Mouse (Mus musculus) CH12.LX (cell line): Measurements from ENCODE around the gene Celsr3. TPM values are rescaled to one million over a fixed set of nuclear protein-coding genes. Genes with fewer than 3 reads are reported as not detected.

ENCODE experiments used
- DNase-seq: peaks from one replicate; pipeline ENCODE4 v3.0.0-alpha.2; 2013; ENCODE audit errors: extremely low read depth
- H3K27ac ChIP-seq: 2 replicates; pipeline ENCODE4 v1.5.1; 2012; ENCODE audit warnings: low read depth, mild to moderate bottlenecking, control low read depth, moderate library complexity; ENCODE audit not compliant: insufficient read depth
- H3K27me3 ChIP-seq: replicated peaks from 2 replicates; pipeline ENCODE3; 2012; ENCODE audit warnings: inconsistent platforms
- H3K36me3 ChIP-seq, 2 experiments: replicated peaks in 1 of 2; 2 replicates each; pipeline versions ENCODE3 to v1.6.1; 2012; ENCODE audit warnings: inconsistent platforms in 1 of 2, low read length in 1 of 2, mild to moderate bottlenecking in 1 of 2, mixed read lengths in 1 of 2, moderate library complexity in 1 of 2; ENCODE audit not compliant: control insufficient read depth in 1 of 2, insufficient read depth in 1 of 2
- H3K4me1 ChIP-seq, 2 experiments: 2 replicates each; pipeline ENCODE4 v1.6.1; 2012; ENCODE audit warnings: inconsistent platforms in 1 of 2, moderate library complexity in 1 of 2; ENCODE audit not compliant: insufficient read depth in 2 of 2, control insufficient read depth in 1 of 2
- H3K4me2 ChIP-seq: 2 replicates; pipeline ENCODE4 v1.6.1; 2012; ENCODE audit warnings: low read depth, mild to moderate bottlenecking, control low read depth; ENCODE audit not compliant: poor library complexity, insufficient read depth, severe bottlenecking
- H3K4me3 ChIP-seq, 3 experiments: fragments of 150-350 bp in 1 of 3; sonication (generic) in 1 of 3; replicated peaks in 1 of 3; 2 replicates each; pipeline versions ENCODE3 to v1.5.1; 2011 to 2012; ENCODE audit warnings: low read depth in 2 of 3, low read length in 2 of 3, mild to moderate bottlenecking in 2 of 3, moderate library complexity in 2 of 3, control low read depth in 1 of 3, improper control_type of control experiment in 1 of 3, inconsistent platforms in 1 of 3, mixed read lengths in 1 of 3; ENCODE audit not compliant: poor library complexity in 1 of 3
- H3K79me2 ChIP-seq: replicated peaks from 2 replicates; pipeline ENCODE4 v1.6.1; 2012; ENCODE audit warnings: mild to moderate bottlenecking, moderate library complexity; ENCODE audit not compliant: control insufficient read depth, poor library complexity, insufficient read depth, severe bottlenecking; ENCODE audit errors: extremely low read depth
- H3K9ac ChIP-seq: 2 replicates; pipeline ENCODE4 v1.6.1; 2012; ENCODE audit warnings: low read depth, mild to moderate bottlenecking, control low read depth, moderate library complexity; ENCODE audit not compliant: insufficient read depth
- H3K9me3 ChIP-seq: replicated peaks from 2 replicates; pipeline ENCODE3; 2012; ENCODE audit warnings: low read length, inconsistent platforms, mixed read lengths
- CHD1 ChIP-seq: IDR thresholded peaks from 2 replicates; pipeline ENCODE4 v1.6.1; 2012; ENCODE audit warnings: low read depth, low read length, improper control_type of control experiment, inconsistent platforms
- CHD2 ChIP-seq: IDR thresholded peaks from 2 replicates; pipeline ENCODE4 v1.6.1; 2011; ENCODE audit warnings: low read length, improper control_type of control experiment
- CTCF ChIP-seq, 2 experiments: IDR thresholded peaks in 1 of 2; conservative IDR thresholded peaks in 1 of 2; 2 replicates each; pipeline ENCODE4 v1.5.1; 2011 to 2012; ENCODE audit warnings: low read depth in 2 of 2, low read length in 2 of 2, improper control_type of control experiment in 1 of 2, inconsistent platforms in 1 of 2, mild to moderate bottlenecking in 1 of 2, moderate library complexity in 1 of 2
- E2F4 ChIP-seq: IDR thresholded peaks from 2 replicates; pipeline ENCODE4 v1.6.1; 2011; ENCODE audit warnings: low read depth, low read length, improper control_type of control experiment; ENCODE audit not compliant: insufficient replicate concordance
- EP300 ChIP-seq: IDR thresholded peaks from 2 replicates; pipeline ENCODE4 v1.6.1; 2011; ENCODE audit warnings: low read length, improper control_type of control experiment
- GABPA ChIP-seq: IDR thresholded peaks from 2 replicates; pipeline ENCODE4 v1.6.1; 2012; ENCODE audit warnings: low read depth, low read length, improper control_type of control experiment, inconsistent platforms; ENCODE audit not compliant: insufficient replicate concordance
- IRF4 ChIP-seq: IDR thresholded peaks from 2 replicates; pipeline ENCODE4 v1.6.1; 2014; ENCODE audit warnings: low read depth, mild to moderate bottlenecking, inconsistent platforms, low read length, improper control_type of control experiment
- MAFK ChIP-seq: IDR thresholded peaks from 2 replicates; pipeline ENCODE4 v1.6.1; 2011; ENCODE audit warnings: low read length, improper control_type of control experiment; ENCODE audit not compliant: insufficient replicate concordance
- MAZ ChIP-seq: IDR thresholded peaks from 2 replicates; pipeline ENCODE4 v1.6.1; 2012; ENCODE audit warnings: low read depth, mild to moderate bottlenecking, inconsistent platforms, low read length, improper control_type of control experiment, moderate library complexity
- MEF2A ChIP-seq: IDR thresholded peaks from 2 replicates; pipeline ENCODE4 v1.6.1; 2014; ENCODE audit warnings: low read depth, mild to moderate bottlenecking, inconsistent platforms, low read length, improper control_type of control experiment, borderline replicate concordance
- MYC ChIP-seq: IDR thresholded peaks from 2 replicates; pipeline ENCODE4 v1.6.1; 2011; ENCODE audit warnings: low read depth, mild to moderate bottlenecking, improper control_type of control experiment, low read length
- NRF1 ChIP-seq: IDR thresholded peaks from 2 replicates; pipeline ENCODE4 v1.6.1; 2014; ENCODE audit warnings: low read depth, mild to moderate bottlenecking, inconsistent platforms, low read length, improper control_type of control experiment, moderate library complexity
- POLR2A ChIP-seq: IDR thresholded peaks from 2 replicates; pipeline ENCODE4 v1.6.1; 2011; ENCODE audit warnings: low read depth, mild to moderate bottlenecking, improper control_type of control experiment, low read length
- POLR2AphosphoS2 ChIP-seq: IDR thresholded peaks from 2 replicates; pipeline ENCODE4 v1.6.1; 2011; ENCODE audit warnings: low read depth, low read length, improper control_type of control experiment
- RAD21 ChIP-seq: IDR thresholded peaks from 2 replicates; pipeline ENCODE4 v1.6.1; 2011; ENCODE audit warnings: low read depth, mild to moderate bottlenecking, low read length, improper control_type of control experiment, moderate library complexity
- SMC3 ChIP-seq: IDR thresholded peaks from 2 replicates; pipeline ENCODE4 v1.6.1; 2011; ENCODE audit warnings: low read depth, low read length, improper control_type of control experiment
- TBP ChIP-seq: conservative IDR thresholded peaks from 2 replicates; pipeline ENCODE4 v1.6.1; 2011; ENCODE audit warnings: low read depth, low read length, improper control_type of control experiment
- TCF12 ChIP-seq: IDR thresholded peaks from 2 replicates; pipeline ENCODE4 v1.6.1; 2014; ENCODE audit warnings: low read depth, mild to moderate bottlenecking, inconsistent platforms, low read length, improper control_type of control experiment
- USF2 ChIP-seq: conservative IDR thresholded peaks from 2 replicates; pipeline ENCODE4 v1.6.1; 2011; ENCODE audit warnings: low read depth, low read length, improper control_type of control experiment
- ZC3H11A ChIP-seq: IDR thresholded peaks from 2 replicates; pipeline ENCODE4 v1.6.1; 2012; ENCODE audit warnings: low read depth, mild to moderate bottlenecking, inconsistent platforms, low read length, improper control_type of control experiment
- ZKSCAN1 ChIP-seq: IDR thresholded peaks from 2 replicates; pipeline ENCODE4 v1.6.1; 2012; ENCODE audit warnings: low read depth, inconsistent platforms, low read length, improper control_type of control experiment, borderline replicate concordance
- ZMIZ1 ChIP-seq: IDR thresholded peaks from 2 replicates; pipeline ENCODE4 v1.6.1; 2012; ENCODE audit warnings: low read depth, mild to moderate bottlenecking, inconsistent platforms, low read length, improper control_type of control experiment
- ZNF384 ChIP-seq: IDR thresholded peaks from 2 replicates; pipeline ENCODE4 v1.6.1; 2012; ENCODE audit warnings: low read depth, low read length, improper control_type of control experiment, inconsistent platforms
- dilution Hi-C: fragments of 300-500 bp; cut with MboI; formaldehyde crosslinking; loops from 2 replicates; pipeline ENCODE4 v1.14.3; 2020; ENCODE audit warnings: low sequenced_read_pairs; ENCODE audit not compliant: extremely low pct_unique_long_range_greater_than_20kb, extremely low pct_ligation_motif_present
- in situ Hi-C: fragments of 300-500 bp; cut with MboI; formaldehyde crosslinking; loops from 3 replicates; pipeline ENCODE4 v1.14.3; 2019; ENCODE audit warnings: low sequenced_read_pairs, low pct_ligation_motif_present, low pct_unique_long_range_greater_than_20kb, mixed read lengths
- polyA plus RNA-seq: library from polyadenylated mRNA; unstranded; fragments of >175 nt; gene quantifications from 2 replicates; pipeline ENCODE4 v1.2.1, GENCODE M21; 2012; ENCODE audit warnings: low read depth; ENCODE audit not compliant: insufficient read length
- total RNA-seq, 2 experiments: library from RNA; depleted of rRNA; stranded (reverse); fragments of 300-350 nt in 1 of 2; fragments of >200 nt in 1 of 2; gene quantifications; 2 replicates each; pipeline ENCODE4 v1.2.3; 2012 to 2014

Gene Celsr3
- total and polyA plus RNA-seq, 3 experiments: 0.04 TPM; not detected in 2

GRCm38 (mm10) chr9:108795281-108795680, 30.8 kb upstream of the Celsr3 start:
- Histone ChIP-seq H3K4me3 (no peak overlapping the region), H3K79me2 (peaks cover 46% of the 10 kb centered on the region), H3K27ac (no peak overlapping the region), H3K9me3 (no peaks in the 10 kb centered on the region), H3K9ac (no peak overlapping the region), H3K27me3 (no peaks in the 10 kb centered on the region), H3K4me1 (peaks cover 33 to 91% of the 10 kb centered on the region in 2 experiments), H3K36me3 (peaks cover 34 to 51% of the 10 kb centered on the region in 2 experiments)
- dilution Hi-C loops: no loop called here
- in situ Hi-C loops: no loop called here
- no peak for DNase-seq
- no peak for TF ChIP-seq CHD1
- TF ChIP-seq TCF12: no peak
- no peak for TF ChIP-seq E2F4
- TF ChIP-seq MYC: no peak
- no peak for TF ChIP-seq CHD2
- TF ChIP-seq, all 38 proteins: peak for 0
- no peak overlapping the region for H3K4me2 ChIP-seq

GRCm38 (mm10) chr9:108795762-108796161, 30.4 kb upstream of the Celsr3 start:
- dilution Hi-C loops: no loop called here
- H3K4me2 ChIP-seq: no peak overlapping the region
- in situ Hi-C loops: no loop called here
- peaks cover 33 to 86% of the 10 kb centered on the region in 2 experiments for H3K4me1 ChIP-seq
- H3K9me3 ChIP-seq: no peaks in the 10 kb centered on the region
- peaks cover 46% of the 10 kb centered on the region for H3K79me2 ChIP-seq
- H3K36me3 ChIP-seq: peaks cover 34 to 52% of the 10 kb centered on the region in 2 experiments
- TF ChIP-seq POLR2A: no peak
- no peak for TF ChIP-seq GABPA
- no peak for TF ChIP-seq ZNF384
- TF ChIP-seq USF2: no peak
- no peak for TF ChIP-seq TBP
- no peak for TF ChIP-seq MAZ
- no peak for TF ChIP-seq RAD21
- TF ChIP-seq MAFK: no peak
- no peak for TF ChIP-seq EP300
- TF ChIP-seq POLR2AphosphoS2: no peak
- TF ChIP-seq IRF4: no peak
- TF ChIP-seq ZKSCAN1: no peak
- TF ChIP-seq CTCF (conservative IDR thresholded peaks at IDR 0.05 in 1 of 2, IDR thresholded peaks at IDR 0.05 in 1 of 2; ENCODE audit: low read depth in 2 of 2, low read length in 2 of 2): no peak
- no peak for TF ChIP-seq NRF1
- TF ChIP-seq MEF2A: no peak
- TF ChIP-seq ZMIZ1: no peak
- no peak for TF ChIP-seq ZC3H11A
- TF ChIP-seq SMC3: no peak
- H3K27ac ChIP-seq: no peak overlapping the region
- H3K4me3 ChIP-seq: no peak overlapping the region
- no peak overlapping the region for H3K9ac ChIP-seq
- H3K27me3 ChIP-seq: no peaks in the 10 kb centered on the region
- DNase-seq: no peak
